Mouse (Mus musculus) bone marrow macrophage, adult 2 months (primary cell): ENCODE measurements at regions not wholly inside any gene's neighbourhood (a gene's known extent, or its start where the extent isn't known, plus 50 kb on each side); places are given as distances from the start of the nearest gene placed in this dataset.

Source experiments
- CTCF ChIP-seq: IDR thresholded peaks from 2 replicates; pipeline ENCODE4 v1.5.1; 2012; ENCODE audit warnings: low read depth, mild to moderate bottlenecking, low read length, moderate library complexity
- POLR2A ChIP-seq: IDR thresholded peaks from 2 replicates; pipeline ENCODE4 v1.6.1; 2012; ENCODE audit warnings: mild to moderate bottlenecking, low read depth, low read length, borderline replicate concordance

DNA sequence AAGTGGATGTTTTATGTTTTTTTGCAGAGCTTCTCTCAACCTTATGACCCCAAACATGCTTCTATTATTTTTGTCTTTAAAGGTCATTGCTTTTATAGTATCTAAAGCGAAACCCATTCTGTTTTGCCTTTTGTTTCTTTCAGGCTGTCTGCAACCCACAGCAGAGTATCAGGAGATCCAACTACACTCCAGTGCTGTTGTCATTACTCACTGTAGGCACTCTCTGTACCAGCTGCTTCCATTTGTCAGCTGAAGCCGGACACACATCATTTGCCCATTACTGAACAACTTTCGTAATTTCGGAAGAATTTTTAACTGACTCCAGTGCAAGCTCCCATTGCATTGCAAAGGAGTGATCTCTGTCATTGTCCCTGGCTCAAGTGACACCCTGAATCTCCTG is 1222.1 kb downstream of the Diaph3 start:
- TF ChIP-seq CTCF = no peak
- TF ChIP-seq POLR2A = no peak
